Mouse (Mus musculus) cerebellum, postnatal 25 days (tissue): Measurements from ENCODE around the gene Rab1b.

Experiments
- DNase-seq, 2 experiments: peaks; one replicate each; pipeline ENCODE4 v3.0.0; 2021; ENCODE audit warnings: mixed read lengths in 2 of 2

Rab1b gene

GRCm38 (mm10) chr19:5071545-5072369 lies 35.1 kb downstream of the Rab1b start:
- DNase-seq: peak in 1 of 2 experiments; percentile 60

- DNase-seq: no peak
Measured at GRCm38 (mm10) chr19:5071077-5071476, 35.8 kb downstream of the Rab1b start.

- DNase-seq: no peak
Measured at GRCm38 (mm10) chr19:5069978-5070377, 36.9 kb downstream of the Rab1b start.

GRCm38 (mm10) chr19:5069486-5069885 lies 37.4 kb downstream of the Rab1b start:
- DNase-seq: no peak

GRCm38 (mm10) chr19:5068570-5069234 lies 38.2 kb downstream of the Rab1b start:
- DNase-seq: peak in 1 of 2 experiments; percentile 45

- DNase-seq: peak in 1 of 2 experiments; percentile 62
Measured at GRCm38 (mm10) chr19:5067867-5068569, 38.9 kb downstream of the Rab1b start, which contains the start of gene Cd248. Gene Cd248 (plus strand): TSS chr19:5068078.

- no peak for DNase-seq
Measured at GRCm38 (mm10) chr19:5067040-5067799, 39.7 kb downstream of the Rab1b start.

- DNase-seq: no peak
Measured at GRCm38 (mm10) chr19:5065104-5065503, 41.8 kb downstream of the Rab1b start.

- no peak for DNase-seq
Measured at GRCm38 (mm10) chr19:5062446-5062845, 44.4 kb downstream of the Rab1b start.

GRCm38 (mm10) chr19:5062041-5062440 lies 44.8 kb downstream of the Rab1b start:
- DNase-seq: no peak

- no peak for DNase-seq
Measured at GRCm38 (mm10) chr19:5060365-5061330, 46.2 kb downstream of the Rab1b start.

GRCm38 (mm10) chr19:5058801-5059771 lies 47.8 kb downstream of the Rab1b start:
- no peak for DNase-seq

- no peak for DNase-seq
Measured at GRCm38 (mm10) chr19:5057876-5058775, 48.7 kb downstream of the Rab1b start.

GRCm38 (mm10) chr19:5056251-5056650 lies 50.6 kb downstream of the Rab1b start:
- peak in 1 of 2 experiments; percentile 53 for DNase-seq

GRCm38 (mm10) chr19:5053909-5054308 lies 53.0 kb downstream of the Rab1b start:
- DNase-seq: peak; percentile 76 to 88

GRCm38 (mm10) chr19:5052853-5053252 lies 54.0 kb downstream of the Rab1b start:
- DNase-seq: peak; percentile 75 to 82

- peak; percentile 54 to 63 for DNase-seq
Measured at GRCm38 (mm10) chr19:5052166-5052822, 54.6 kb downstream of the Rab1b start.

- peak; percentile 40 for DNase-seq
Measured at GRCm38 (mm10) chr19:5051515-5051914, 55.4 kb downstream of the Rab1b start.
